Mouse (Mus musculus) bone marrow, adult 2 months (tissue): ENCODE results near the gene Mrps17. TPM values are rescaled to one million over a fixed set of nuclear protein-coding genes. Genes with fewer than 3 reads are reported as not detected.
"Not testable (repeated sequence)": the region's sequence is repeated elsewhere in the genome, so short reads cannot be mapped to it uniquely, and the experiment has no call there.

ENCODE experiments used
- H3K27ac ChIP-seq: fragments of 200-500 bp; 2 replicates; pipeline ENCODE4 v1.5.1; 2012; ENCODE audit warnings: low read depth, mild to moderate bottlenecking, control low read depth, inconsistent platforms, low read length; ENCODE audit not compliant: control insufficient read depth, poor library complexity, insufficient read depth
- H3K4me1 ChIP-seq: fragments of 200-500 bp; 2 replicates; pipeline ENCODE4 v1.6.1; 2011; ENCODE audit warnings: low read length; ENCODE audit not compliant: control insufficient read depth, insufficient read depth
- H3K4me3 ChIP-seq: fragments of 200-500 bp; replicated peaks from 2 replicates; pipeline ENCODE3; 2011; ENCODE audit warnings: mild to moderate bottlenecking, low read depth, low read length, control low read depth; ENCODE audit not compliant: control insufficient read depth
- CTCF ChIP-seq: fragments of 200-500 bp; IDR thresholded peaks from 2 replicates; pipeline ENCODE4 v1.5.1; 2011; ENCODE audit warnings: low read length, control low read depth; ENCODE audit not compliant: control insufficient read depth, insufficient read depth
- POLR2A ChIP-seq: fragments of 200-500 bp; IDR thresholded peaks from 2 replicates; pipeline ENCODE4 v1.6.1; 2011; ENCODE audit warnings: low read depth, mild to moderate bottlenecking, control low read depth, low read length, borderline replicate concordance; ENCODE audit not compliant: control insufficient read depth
- WGBS: fragments of 180-500 bp; shearing (Covaris S2); methylation state at CpG from one replicate; pipeline ENCODE4 v1.1.7; 2018; 5-methylcytosine and 5-hydroxymethylcytosine counted together
- polyA plus RNA-seq: library from polyadenylated mRNA; stranded (reverse); fragments of >200 nt; gene quantifications from 2 replicates; pipeline ENCODE4 v1.2.4, GENCODE M21; 2011; ENCODE audit warnings: low replicate concordance; ENCODE audit not compliant: missing spikeins, insufficient read depth, insufficient read length

Mrps17 gene
- polyA plus RNA-seq = 46.9 and 47.0 TPM in 2 replicates

GRCm38 (mm10) chr5:129715326-129715861 is at the start of gene Mrps17:
Gene Mrps17, plus strand, starts transcription at chr5:129715497.
- H3K4me1 ChIP-seq = no peaks in the 10 kb centered on the region; the same call in 1 of the 2 replicates
- peak within 1 kb of the TSS; percentile 98 for H3K4me3 ChIP-seq
- WGBS = under 1% methylated on average over 33 of the region's 33 CpGs
- TF ChIP-seq CTCF (peak; percentile 14; the same call in 1 of the 2 replicates), POLR2A (peak; percentile 92)
- H3K27ac ChIP-seq = peak within 1 kb of the TSS; percentile 76

- Histone ChIP-seq H3K27ac (no peak overlapping the region), H3K4me1 (no peaks in the 10 kb centered on the region; the same call in 1 of the 2 replicates), H3K4me3 (no peak overlapping the region)
- TF ChIP-seq CTCF (no peak), POLR2A (no peak)
- 76% methylated on average over 10 of the region's 10 CpGs for WGBS
Measured at GRCm38 (mm10) chr5:129666271-129666909, 48.9 kb upstream of the Mrps17 start.

- no peak for TF ChIP-seq CTCF
- WGBS = 80% methylated on average over 4 of the region's 4 CpGs
- Histone ChIP-seq H3K4me1 (no peaks in the 10 kb centered on the region; the same call in 1 of the 2 replicates), H3K27ac (no peak overlapping the region), H3K4me3 (no peak overlapping the region)
Measured at GRCm38 (mm10) chr5:129667851-129668250, 47.4 kb upstream of the Mrps17 start.

GRCm38 (mm10) chr5:129669453-129670035 is 45.8 kb upstream of the Mrps17 start:
- WGBS = under 1% methylated on average over 31 of the region's 31 CpGs

GRCm38 (mm10) chr5:129670036-129670458 is 45.2 kb upstream of the Mrps17 start, which contains the start of gene Zfp11:
Gene Zfp11, minus strand, starts transcription at chr5:129670099.
- Histone ChIP-seq H3K4me1 (no peaks in the 10 kb centered on the region; the same call in 1 of the 2 replicates), H3K27ac (peak within 1 kb of the TSS; percentile 11; the same call in 1 of the 2 replicates), H3K4me3 (peak within 1 kb of the TSS; percentile 89)
- TF ChIP-seq CTCF (no peak), POLR2A (peak; percentile 41; the same call in 1 of the 2 replicates)
- 2% methylated on average over 23 of the region's 23 CpGs for WGBS

More at GRCm38 (mm10) chr5:129669453-129670035, 45.8 kb upstream of the Mrps17 start:
- Histone ChIP-seq H3K4me1 (no peaks in the 10 kb centered on the region; the same call in 1 of the 2 replicates), H3K27ac (peak overlapping the region; percentile 11; the same call in 1 of the 2 replicates), H3K4me3 (peak overlapping the region; percentile 89)
- TF ChIP-seq CTCF (no peak), POLR2A (no peak)

- H3K27ac ChIP-seq, H3K4me1 ChIP-seq, H3K4me3 ChIP-seq: not testable (repeated sequence)
- WGBS = 78% methylated on average over 5 of the region's 5 CpGs
Measured at GRCm38 (mm10) chr5:129685141-129685540, 30.2 kb upstream of the Mrps17 start.

GRCm38 (mm10) chr5:129687621-129688020 is 27.7 kb upstream of the Mrps17 start:
- H3K4me1 ChIP-seq = no peaks in the 10 kb centered on the region
- no peak for TF ChIP-seq POLR2A
- TF ChIP-seq CTCF = no peak
- H3K4me3 ChIP-seq = no peak overlapping the region
- no peak overlapping the region for H3K27ac ChIP-seq
- WGBS = 74% methylated on average over 7 of the region's 7 CpGs

- Histone ChIP-seq H3K4me3 (no peak overlapping the region), H3K27ac (no peak overlapping the region), H3K4me1 (no peaks in the 10 kb centered on the region)
- no peak for TF ChIP-seq POLR2A
- TF ChIP-seq CTCF = no peak
- WGBS = 71% methylated on average over 3 of the region's 3 CpGs
Measured at GRCm38 (mm10) chr5:129690528-129690927, 24.8 kb upstream of the Mrps17 start.
